Mouse (Mus musculus): ENCODE data around the gene Rgs6. TPM values are rescaled to one million over a fixed set of nuclear protein-coding genes. Genes with fewer than 3 reads are reported as not detected.

Gene Rgs6
- total RNA-seq (2021), result 10 to 100 TPM; 20.6 to 20.7 TPM
- long read RNA-seq, partial matches to known transcripts, result 1 of 7 reads
- long read RNA-seq, other reads (novel, unspliced or antisense), result 6 of 7 reads

- DNase-seq (ENCODE audit: low spot score in 2 of 2), result no peak
Measured at GRCm38 (mm10) chr12:82588017-82588416, at the start of gene Rgs6. TSS of gene Rgs6 (plus strand) at chr12:82588292.

- DNase-seq (ENCODE audit: low spot score in 2 of 2), result no peak
Measured at GRCm38 (mm10) chr12:82547127-82547526, 41.0 kb upstream of the Rgs6 start.

DNA sequence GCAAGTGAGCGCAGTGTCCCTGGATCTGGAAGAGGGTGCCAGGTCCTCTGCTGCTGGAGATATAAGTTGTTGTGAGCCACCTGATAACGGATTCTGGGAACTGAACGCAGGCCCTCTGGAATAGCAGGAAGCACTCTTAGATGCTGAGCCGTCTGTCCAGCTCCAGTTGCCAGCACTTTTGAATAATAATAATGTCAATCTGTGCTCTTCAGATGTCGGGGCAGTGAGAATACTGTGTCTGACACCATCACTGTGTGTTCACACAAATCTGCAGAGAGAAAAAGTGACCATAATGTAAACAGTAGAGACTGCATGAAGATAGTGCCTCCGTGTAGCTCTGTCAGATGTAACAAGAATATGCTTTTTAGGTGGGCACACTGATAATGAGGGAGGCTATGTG is 38.9 kb upstream of the Rgs6 start:
- peak in 1 of 2 experiments; percentile 8 for DNase-seq (ENCODE audit: low spot score in 2 of 2)

GRCm38 (mm10) chr12:82550076-82550475 is 38.0 kb upstream of the Rgs6 start:
- no peak for DNase-seq (ENCODE audit: low spot score in 2 of 2)

- DNase-seq (ENCODE audit: low spot score in 2 of 2), result no peak
Measured at GRCm38 (mm10) chr12:82552376-82552775, 35.7 kb upstream of the Rgs6 start.

DNA sequence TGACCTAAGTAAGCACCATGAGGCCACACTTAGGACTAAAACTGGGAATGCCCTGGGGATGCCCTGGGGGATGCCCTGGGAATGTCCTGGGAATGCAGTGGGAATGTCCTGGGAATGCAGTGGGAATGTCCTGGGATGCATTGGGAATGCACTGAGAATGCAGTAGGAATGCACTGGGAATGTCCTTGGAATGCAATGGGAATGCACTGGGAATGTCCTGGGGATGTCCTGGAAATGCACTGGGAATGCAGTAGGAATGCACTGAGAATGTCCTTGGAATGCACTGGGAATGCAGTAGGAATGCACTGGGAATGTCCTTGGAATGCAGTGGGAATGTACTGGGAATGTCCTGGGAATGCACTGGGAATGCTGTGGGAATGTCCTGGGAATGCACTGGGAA is 25.2 kb upstream of the Rgs6 start:
- no peak for DNase-seq (ENCODE audit: low spot score in 2 of 2)

- no peak for DNase-seq (ENCODE audit: low spot score in 2 of 2)
Measured at GRCm38 (mm10) chr12:82568370-82568769, 19.7 kb upstream of the Rgs6 start.

DNA sequence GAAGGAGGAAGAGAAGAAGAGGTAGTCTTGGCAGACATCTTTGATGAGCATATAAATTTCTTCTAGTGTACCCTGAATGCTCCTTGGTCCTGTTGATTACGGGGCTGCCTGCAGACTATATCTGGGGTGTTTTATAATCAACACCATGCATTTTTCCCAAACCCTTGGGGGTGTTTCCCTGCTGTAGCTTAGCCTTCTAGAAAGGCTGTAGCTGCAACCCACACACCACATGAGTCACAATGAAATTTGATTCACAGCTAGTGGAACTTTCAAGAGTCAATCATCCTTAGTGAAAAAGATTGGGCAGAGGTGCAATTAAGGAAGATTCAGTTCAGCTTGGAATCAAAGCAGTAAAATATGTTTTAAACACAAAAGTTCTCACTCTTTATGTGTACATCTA is 15.4 kb upstream of the Rgs6 start:
- DNase-seq (ENCODE audit: low spot score in 2 of 2), result no peak

DNA sequence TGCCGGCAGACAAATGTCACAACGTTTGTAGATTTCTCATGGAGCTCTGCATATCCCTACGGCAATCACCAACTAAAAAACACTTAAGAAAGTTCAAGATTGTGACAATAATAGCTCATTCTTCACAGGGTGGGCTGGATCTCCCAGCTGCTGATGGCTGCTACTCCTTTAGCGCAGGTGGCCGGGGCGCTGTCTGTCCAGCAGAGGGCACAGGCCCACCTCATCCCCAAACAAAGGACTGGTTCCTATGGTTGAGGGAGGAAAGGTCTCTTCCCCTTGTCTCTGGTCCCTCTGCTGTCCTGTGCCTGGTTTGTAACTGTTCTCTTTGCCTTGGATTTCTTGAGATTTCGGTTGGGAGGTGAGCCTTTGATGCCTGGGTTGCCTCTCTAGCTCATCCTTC is 1.5 kb upstream of the Rgs6 start:
- no peak for DNase-seq (ENCODE audit: low spot score in 2 of 2)

- no peak for DNase-seq (ENCODE audit: low spot score in 2 of 2)
Measured at GRCm38 (mm10) chr12:82587348-82587895, 670 bp upstream of the Rgs6 start.

DNA sequence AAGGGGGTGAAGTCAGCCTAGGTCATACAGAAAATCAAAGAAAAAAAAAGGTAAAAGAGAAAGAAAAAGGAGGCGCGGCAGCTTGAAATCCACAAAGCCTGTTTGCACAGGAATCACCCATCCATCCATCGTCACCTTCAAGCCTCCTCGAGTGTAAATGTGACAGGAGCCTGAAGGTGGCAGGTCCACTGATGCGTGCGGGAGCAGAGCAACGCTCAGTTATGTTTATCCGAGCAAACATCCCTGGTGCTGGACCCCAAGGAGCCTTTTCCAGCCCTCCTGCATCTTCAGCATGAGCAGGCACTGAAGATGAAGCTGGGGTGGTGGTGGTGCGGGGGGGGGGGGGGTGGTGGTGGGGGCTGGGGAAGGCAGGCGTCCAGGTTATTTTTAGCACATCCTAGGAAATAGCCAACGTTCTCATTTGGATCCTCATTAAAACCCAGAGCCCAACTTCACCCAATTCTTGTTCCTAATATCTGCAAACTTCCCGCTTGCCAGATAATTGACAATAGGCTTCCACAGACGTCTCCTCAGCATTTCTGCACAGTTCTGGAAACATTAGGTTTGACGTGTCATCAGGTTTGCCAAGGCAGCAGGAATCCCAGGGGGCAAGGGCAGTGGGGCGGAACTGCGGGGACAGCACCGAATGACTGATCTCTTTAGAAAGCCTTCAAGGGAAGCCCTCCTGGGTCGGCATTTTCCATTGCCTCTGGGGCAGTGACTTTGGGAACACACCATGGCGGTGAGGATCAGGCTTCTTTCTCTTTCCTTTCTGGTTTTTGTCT is 946 bp downstream of the Rgs6 start:
- DNase-seq (ENCODE audit: low spot score in 2 of 2), result no peak

- no peak for DNase-seq (ENCODE audit: low spot score in 2 of 2)
Measured at GRCm38 (mm10) chr12:82599011-82599410, 10.9 kb downstream of the Rgs6 start.

DNA sequence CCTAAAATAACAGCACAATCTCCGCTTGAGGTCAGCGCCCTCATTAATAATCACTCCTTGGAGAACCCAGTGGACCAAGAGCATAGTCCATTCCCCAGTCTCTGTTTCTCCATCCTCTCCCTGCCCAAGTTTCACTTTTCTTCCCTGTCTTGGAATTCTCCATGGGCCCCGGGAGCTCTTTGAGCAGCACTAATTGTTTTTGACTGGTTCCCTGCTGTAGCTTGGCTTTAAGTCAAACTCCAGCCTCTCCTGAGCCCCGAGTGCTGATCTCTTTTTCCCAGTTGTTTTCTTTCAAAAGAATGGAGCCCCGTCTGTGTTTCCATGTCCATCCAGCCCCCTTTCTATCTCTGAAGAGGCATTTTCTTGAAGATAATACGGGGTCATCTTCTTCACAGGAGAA is 12.3 kb downstream of the Rgs6 start:
- DNase-seq (ENCODE audit: low spot score in 2 of 2), result no peak

DNA sequence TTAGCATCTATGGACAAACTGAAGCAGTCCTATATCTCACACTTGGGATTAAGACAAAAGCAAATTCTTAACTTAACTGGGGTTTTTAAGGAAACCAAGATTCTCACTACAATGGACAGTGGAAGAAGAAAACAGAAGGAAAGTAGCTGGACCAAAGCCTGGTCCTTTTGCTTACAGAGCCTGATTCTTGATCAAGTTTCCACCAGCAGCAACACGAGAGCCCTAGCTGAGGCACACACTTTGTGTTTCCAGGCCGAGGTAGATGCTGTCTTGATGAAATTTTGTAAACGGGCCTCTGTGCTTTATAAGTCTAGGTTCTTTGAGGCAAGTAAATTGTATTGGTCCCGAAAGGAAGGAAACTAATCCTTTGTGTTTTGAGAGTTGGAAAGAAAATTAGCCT is 14.7 kb downstream of the Rgs6 start:
- DNase-seq (ENCODE audit: low spot score in 2 of 2), result no peak

DNA sequence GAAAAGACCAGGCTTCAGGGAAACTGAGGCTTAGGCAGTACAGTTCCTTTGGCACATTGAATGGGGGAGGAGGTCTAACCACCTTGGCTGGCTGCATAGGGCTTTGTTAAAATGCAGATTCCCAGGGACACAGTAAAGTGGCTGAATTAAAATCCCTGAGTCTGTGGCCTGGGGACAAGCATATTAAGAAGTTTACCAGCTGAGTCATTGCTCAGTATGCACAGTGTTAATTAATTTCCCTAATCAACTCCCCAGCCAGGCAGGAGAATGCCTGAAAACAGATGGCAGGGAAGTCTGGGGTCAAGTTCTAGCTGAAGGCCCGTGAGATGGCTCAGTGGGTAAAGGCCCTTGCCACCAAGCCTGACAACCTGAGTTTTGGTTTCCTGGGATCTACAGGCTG is 15.2 kb downstream of the Rgs6 start:
- no peak for DNase-seq (ENCODE audit: low spot score in 2 of 2)

DNA sequence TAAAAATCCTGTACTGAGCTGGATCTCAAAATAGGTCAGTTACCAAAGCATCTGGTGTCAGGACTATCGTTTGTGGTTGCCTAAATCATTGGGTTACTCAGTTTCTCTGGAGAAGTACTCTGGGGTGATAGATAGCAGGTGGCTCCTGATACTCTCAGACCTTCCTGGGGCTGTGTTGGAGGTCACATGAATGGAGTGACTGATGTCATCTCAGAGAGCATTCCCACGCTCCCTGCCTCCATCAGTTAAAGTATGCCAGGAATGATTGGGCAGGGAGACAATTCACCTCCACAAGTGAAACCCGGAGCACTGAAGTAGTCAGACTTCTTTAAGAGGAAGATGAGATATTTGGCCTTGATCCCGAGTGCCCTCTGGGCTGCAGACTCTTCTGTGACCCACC is 15.9 kb downstream of the Rgs6 start:
- no peak for DNase-seq (ENCODE audit: low spot score in 2 of 2)

- DNase-seq (ENCODE audit: low spot score in 2 of 2), result no peak
Measured at GRCm38 (mm10) chr12:82612769-82613660, 24.9 kb downstream of the Rgs6 start.

DNA sequence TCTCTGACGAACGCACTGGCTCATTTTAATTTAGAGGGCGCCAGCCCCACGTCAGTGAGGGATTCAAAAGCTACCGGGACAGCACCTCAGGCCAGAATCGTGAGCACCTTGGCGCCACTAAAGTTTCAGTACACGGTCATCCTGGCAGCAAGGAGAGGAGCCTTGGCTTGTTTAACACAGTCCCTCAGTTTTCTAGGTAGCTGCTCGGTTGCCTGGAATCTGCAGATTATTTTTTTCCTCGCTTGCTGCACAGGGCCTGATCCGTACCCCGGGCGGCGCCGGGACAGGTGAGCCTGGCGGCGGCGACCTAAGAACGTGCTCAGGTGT is 28.4 kb downstream of the Rgs6 start:
- DNase-seq (ENCODE audit: low spot score in 2 of 2), result peak in 1 of 2 experiments; percentile 11

GRCm38 (mm10) chr12:82616813-82617681 is 29.0 kb downstream of the Rgs6 start:
- peak; percentile 25 to 63 for DNase-seq (ENCODE audit: low spot score in 2 of 2)

GRCm38 (mm10) chr12:82617682-82618370 is 29.7 kb downstream of the Rgs6 start:
- no peak for DNase-seq (ENCODE audit: low spot score in 2 of 2)

Data from layer of hippocampus, postnatal 10 days (tissue).